Mouse (Mus musculus) bone marrow, adult 2 months (tissue): ENCODE measurements around the gene Trub1. TPM values are rescaled to one million over a fixed set of nuclear protein-coding genes. Genes with fewer than 3 reads are reported as not detected.
A peak's percentile ranks its signal among the peaks of the same experiment; 100 is the strongest.

Source experiments
- H3K27ac ChIP-seq: fragments of 200-500 bp; 2 replicates; pipeline ENCODE4 v1.5.1; 2012; ENCODE audit warnings: low read depth, mild to moderate bottlenecking, control low read depth, inconsistent platforms, low read length; ENCODE audit not compliant: control insufficient read depth, poor library complexity, insufficient read depth
- H3K4me1 ChIP-seq: fragments of 200-500 bp; 2 replicates; pipeline ENCODE4 v1.6.1; 2011; ENCODE audit warnings: low read length; ENCODE audit not compliant: control insufficient read depth, insufficient read depth
- H3K4me3 ChIP-seq: fragments of 200-500 bp; replicated peaks from 2 replicates; pipeline ENCODE3; 2011; ENCODE audit warnings: mild to moderate bottlenecking, low read depth, low read length, control low read depth; ENCODE audit not compliant: control insufficient read depth
- CTCF ChIP-seq: fragments of 200-500 bp; IDR thresholded peaks from 2 replicates; pipeline ENCODE4 v1.5.1; 2011; ENCODE audit warnings: low read length, control low read depth; ENCODE audit not compliant: control insufficient read depth, insufficient read depth
- POLR2A ChIP-seq: fragments of 200-500 bp; IDR thresholded peaks from 2 replicates; pipeline ENCODE4 v1.6.1; 2011; ENCODE audit warnings: low read depth, mild to moderate bottlenecking, control low read depth, low read length, borderline replicate concordance; ENCODE audit not compliant: control insufficient read depth
- WGBS: fragments of 180-500 bp; shearing (Covaris S2); methylation state at CpG from one replicate; pipeline ENCODE4 v1.1.7; 2018; 5-methylcytosine and 5-hydroxymethylcytosine counted together
- polyA plus RNA-seq: library from polyadenylated mRNA; stranded (reverse); fragments of >200 nt; gene quantifications from 2 replicates; pipeline ENCODE4 v1.2.4, GENCODE M21; 2011; ENCODE audit warnings: low replicate concordance; ENCODE audit not compliant: missing spikeins, insufficient read depth, insufficient read length

Gene Trub1
- polyA plus RNA-seq = 3.8 and 8.4 TPM in 2 replicates

GRCm38 (mm10) chr19:57452492-57453217, at the start of gene Trub1:
Trub1 (plus strand) TSS chr19:57452912.
- Histone ChIP-seq H3K4me3 (peak within 1 kb of the TSS; percentile 75), H3K27ac (no peak within 1 kb of the TSS; the same call in 1 of the 2 replicates), H3K4me1 (no peaks in the 10 kb centered on the region)
- peak; percentile 53; the same call in 1 of the 2 replicates for TF ChIP-seq POLR2A
- TF ChIP-seq CTCF = no peak
- WGBS = 5% methylated on average over 26 of the region's 26 CpGs

- H3K4me1 ChIP-seq = no peaks in the 10 kb centered on the region
- peak; percentile 86 for TF ChIP-seq CTCF
- no peak for TF ChIP-seq POLR2A
- WGBS = 25% methylated on average over 24 of the region's 24 CpGs
- H3K4me3 ChIP-seq = no peak overlapping the region
- no peak overlapping the region for H3K27ac ChIP-seq
These were observed 48.8 kb upstream of the Trub1 start for GRCm38 (mm10) chr19:57403700-57404501.

GRCm38 (mm10) chr19:57404502-57404848, 48.2 kb upstream of the Trub1 start:
- Histone ChIP-seq H3K4me3 (no peak overlapping the region), H3K27ac (no peak overlapping the region), H3K4me1 (no peaks in the 10 kb centered on the region)
- TF ChIP-seq CTCF (no peak), POLR2A (no peak)
- WGBS = 40% methylated on average over 9 of the region's 9 CpGs

- H3K27ac ChIP-seq = no peak overlapping the region
- WGBS = 95% methylated on average over 1 of the region's 1 CpGs
- no peaks in the 10 kb centered on the region for H3K4me1 ChIP-seq
- H3K4me3 ChIP-seq = no peak overlapping the region
- TF ChIP-seq CTCF = no peak
- TF ChIP-seq POLR2A = no peak
These were observed 44.8 kb upstream of the Trub1 start for GRCm38 (mm10) chr19:57407947-57408346.

- TF ChIP-seq CTCF = no peak
- TF ChIP-seq POLR2A = no peak; the same call in 1 of the 2 replicates
- H3K27ac ChIP-seq = no peak overlapping the region
- 6% methylated on average over 29 of the region's 29 CpGs for WGBS
- peak overlapping the region; percentile 0 for H3K4me3 ChIP-seq
- H3K4me1 ChIP-seq = no peaks in the 10 kb centered on the region
These were observed 41.1 kb upstream of the Trub1 start for GRCm38 (mm10) chr19:57411375-57412196.

- Histone ChIP-seq H3K4me1 (peaks cover 1% of the 10 kb centered on the region; the same call in 1 of the 2 replicates), H3K27ac (no peak overlapping the region), H3K4me3 (no peak overlapping the region)
- TF ChIP-seq POLR2A (no peak), CTCF (no peak)
- WGBS = 6% methylated on average over 3 of the region's 3 CpGs
These were observed 39.5 kb upstream of the Trub1 start for GRCm38 (mm10) chr19:57413170-57413569.

GRCm38 (mm10) chr19:57413918-57414317, 38.8 kb upstream of the Trub1 start:
- 75% methylated on average over 6 of the region's 6 CpGs for WGBS
- Histone ChIP-seq H3K4me1 (peaks cover 1% of the 10 kb centered on the region; the same call in 1 of the 2 replicates), H3K27ac (no peak overlapping the region), H3K4me3 (no peak overlapping the region)
- no peak for TF ChIP-seq POLR2A
- TF ChIP-seq CTCF = no peak
